Mouse (Mus musculus) heart, adult 2 months (tissue): ENCODE data around the gene Dnajb13.

ENCODE experiments used
- EP300 ChIP-seq: fragments of 200-500 bp; IDR thresholded peaks from 2 replicates; pipeline ENCODE4 v1.6.1; 2011; ENCODE audit warnings: low read depth, low read length, control low read depth; ENCODE audit not compliant: insufficient read depth
- POLR2A ChIP-seq: fragments of 200-500 bp; IDR thresholded peaks from 2 replicates; pipeline ENCODE4 v1.6.1; 2011; ENCODE audit warnings: mild to moderate bottlenecking, low read depth, low read length, control low read depth; ENCODE audit not compliant: insufficient read depth

DNA sequence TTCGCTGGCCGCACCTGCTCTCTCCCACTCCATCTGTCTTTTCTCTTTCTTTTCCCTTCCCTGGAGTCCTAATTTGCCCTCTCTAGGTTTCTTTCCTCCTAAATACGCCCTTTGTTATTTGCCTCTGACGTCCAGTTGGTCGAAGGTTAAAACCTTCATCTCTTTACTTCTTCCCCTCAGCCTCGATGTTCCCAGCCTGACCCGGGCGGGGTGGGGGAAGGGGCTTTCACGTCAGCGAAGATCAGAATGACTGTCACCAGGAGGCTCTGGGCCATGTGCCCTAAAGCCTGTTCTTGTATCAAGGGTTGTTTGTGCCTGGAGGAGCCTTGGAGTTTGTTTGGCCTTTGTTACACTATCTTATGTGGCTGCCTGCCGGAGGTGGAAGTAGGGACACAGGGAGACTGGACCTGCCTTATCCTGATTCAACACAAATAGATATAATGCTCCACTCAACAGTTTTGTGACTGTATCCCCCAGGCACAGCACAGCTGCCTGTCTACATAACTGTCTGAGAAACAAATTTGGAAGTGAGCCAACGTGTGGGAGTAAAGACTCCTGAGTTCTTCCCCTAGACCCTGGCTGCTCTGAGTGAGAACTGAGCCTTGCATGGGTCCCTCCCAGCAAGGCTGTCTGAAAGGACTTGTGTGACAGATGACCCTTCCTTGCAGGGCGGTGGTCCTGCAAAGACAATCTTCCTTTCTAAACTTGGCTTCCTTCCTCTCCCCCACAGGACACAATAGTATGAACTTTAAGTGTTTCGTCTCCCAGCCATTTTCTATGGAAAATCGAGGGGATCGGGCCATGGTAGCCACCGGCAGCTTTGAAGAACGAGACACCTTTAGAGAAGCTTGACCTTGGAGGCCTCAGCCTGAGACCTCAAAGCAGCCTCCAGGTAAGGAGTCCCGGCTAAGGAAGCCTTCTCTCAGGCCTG lies 21.0 kb downstream of the Dnajb13 start:
- TF ChIP-seq POLR2A (no peak), EP300 (no peak)
